9 mouse cellular contexts compared by ENCODE assay signal in the genomic region with DNA sequence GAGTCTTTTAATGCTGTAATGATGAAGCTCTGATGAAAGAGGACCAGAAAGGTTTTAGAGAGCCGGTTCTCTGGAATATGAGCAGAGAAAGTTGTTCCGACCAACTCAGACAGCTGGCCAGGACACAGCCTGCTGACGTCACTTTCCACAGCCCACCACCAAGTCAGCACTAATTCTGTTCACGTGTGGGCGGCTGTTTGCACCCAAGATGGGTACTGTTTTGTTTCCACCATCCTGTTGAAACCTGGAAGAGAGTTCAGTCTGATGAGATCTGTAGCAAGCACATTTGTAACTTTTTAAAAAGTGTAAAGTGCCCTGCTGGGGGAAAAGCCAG.
DNase-seq lines count a peak whose midpoint lies in the region; ATAC-seq and TF ChIP-seq lines count a peak whose summit lies in the region.
"Had no signal": no experiment of that assay in that cellular context is flagged by ENCODE, and none has a peak within 500 bp of the region (broad histone marks: within the 10 kb centered on the region; RNA-seq: fewer than 3 reads in every experiment).

No protein-coding gene starts in this region.

- no peak for DNase-seq in gastrocnemius, adult 2 months
- no peak for DNase-seq in gastrocnemius, postnatal 10 days
- DNase-seq in layer of hippocampus, adult 18-20 months (ENCODE audit: low spot score in 2 of 2) = peak; percentile 67 to 73
- DNase-seq in thymus, postnatal 0 days (ENCODE audit: low spot score) = no peak
- no peak for DNase-seq in thymus, postnatal 25 days

- intact Hi-C loops in gastrocnemius, adult 2 months (cut with DNase I) = no loop called here

- H3K27me3 ChIP-seq in myocyte (ENCODE audit: control insufficient read depth, insufficient read depth, insufficient read length) = no peaks in the 10 kb centered on the region
- no peaks in the 10 kb centered on the region for H3K27me3 ChIP-seq in midbrain, embryonic 15.5 days (replicated peaks)
- H3K27me3 ChIP-seq: hindbrain, embryonic 13.5 days had no signal

- peak overlapping the region; percentile 56 for H3K4me2 ChIP-seq in myocyte (ENCODE audit: low read depth)
- H3K4me2 ChIP-seq in midbrain, embryonic 15.5 days = no peak overlapping the region
- H3K4me2 ChIP-seq: hindbrain, embryonic 13.5 days had no signal

- peak overlapping the region; percentile 15; the same call in 1 of the 2 replicates for H3K4me3 ChIP-seq in gastrocnemius, adult 2 months
- H3K4me3 ChIP-seq in cortical plate, adult 2 months (ENCODE audit: insufficient read depth, low read length) = no peak overlapping the region
- H3K4me3 ChIP-seq in myocyte = no peak overlapping the region
- no peak overlapping the region for H3K4me3 ChIP-seq in midbrain, embryonic 15.5 days
- H3K4me3 ChIP-seq: hindbrain, embryonic 13.5 days had no signal

- no peaks in the 10 kb centered on the region for H3K79me2 ChIP-seq in myocyte (ENCODE audit: control insufficient read depth, insufficient read depth)

- TF ChIP-seq CTCF in gastrocnemius, adult 2 months (IDR thresholded peaks at IDR 0.05) = no peak
- no peak for TF ChIP-seq CTCF in cortical plate, adult 2 months (IDR thresholded peaks at IDR 0.05; ENCODE audit: extremely low read depth, insufficient read depth, low read length)

- no peak for ATAC-seq in midbrain, embryonic 15.5 days (replicated peaks)

- H3K36me3 ChIP-seq in myocyte (ENCODE audit: control insufficient read depth, insufficient read depth) = no peaks in the 10 kb centered on the region
- H3K36me3 ChIP-seq in midbrain, embryonic 15.5 days (replicated peaks) = no peaks in the 10 kb centered on the region
- H3K36me3 ChIP-seq: hindbrain, embryonic 13.5 days had no signal

- no peak for TF ChIP-seq POLR2A in cortical plate, adult 2 months (IDR thresholded peaks at IDR 0.05; ENCODE audit: extremely low read depth, insufficient read depth, low read length)
- TF ChIP-seq POLR2A in myocyte (IDR thresholded peaks at IDR 0.05; ENCODE audit: insufficient read length, low read depth) = no peak

- peak overlapping the region; percentile 2; the same call in 1 of the 2 replicates for H3K27ac ChIP-seq in gastrocnemius, adult 2 months
- H3K27ac ChIP-seq in cortical plate, adult 2 months (ENCODE audit: insufficient read depth, low read length) = peak overlapping the region; percentile 67; the same call in 1 of the 2 replicates
- no peak overlapping the region for H3K27ac ChIP-seq in midbrain, embryonic 15.5 days
- H3K27ac ChIP-seq: hindbrain, embryonic 13.5 days had no signal

- no peaks in the 10 kb centered on the region for H3K9me3 ChIP-seq in midbrain, embryonic 15.5 days
- H3K9me3 ChIP-seq: hindbrain, embryonic 13.5 days had no signal

- H3ac ChIP-seq in myocyte (ENCODE audit: control insufficient read depth, insufficient read length) = no peak overlapping the region

- WGBS in midbrain, embryonic 15.5 days = 60% methylated on average over 5 of the region's 5 CpGs

- peaks cover 9% of the 10 kb centered on the region for H3K4me1 ChIP-seq in cortical plate, adult 2 months (ENCODE audit: control insufficient read depth, insufficient read depth, low read length)
- H3K4me1 ChIP-seq in midbrain, embryonic 15.5 days = peaks cover 11% of the 10 kb centered on the region

- no peak overlapping the region for H3K9ac ChIP-seq in midbrain, embryonic 15.5 days
- H3K9ac ChIP-seq: hindbrain, embryonic 13.5 days had no signal

TF ChIP-seq in myocyte, 11 proteins besides CTCF, POLR2A, EP300 and RAD21:
- TF ChIP-seq TCF3 (IDR thresholded peaks at IDR 0.05; ENCODE audit: insufficient read length, low read depth) (no peak), MYOG (IDR thresholded peaks at IDR 0.05; ENCODE audit: control insufficient read depth in 1 of 3, insufficient read depth in 1 of 3, insufficient read length in 2 of 3, low read depth in 2 of 3) (peak in 1 of 3 experiments; percentile 52)

Comparison
In these comparisons a context has a peak if more than half of its experiments do, and no peak if none do; other contexts are left out.
1. DNase-seq: peak in layer of hippocampus, adult 18-20 months (2 of 2); none in gastrocnemius, adult 2 months (single experiment), gastrocnemius, postnatal 10 days (single experiment), thymus, postnatal 0 days (single experiment) and thymus, postnatal 25 days (single experiment).